Mouse (Mus musculus): ENCODE measurements around the gene Kcnk13. TPM values are rescaled to one million over a fixed set of nuclear protein-coding genes. Genes with fewer than 3 reads are reported as not detected.

Kcnk13 gene
- polyA plus RNA-seq, 1 experiment = 3.0 TPM

GRCm38 (mm10) chr12:99979541-99979940, 15.2 kb downstream of the Kcnk13 start:
- TF ChIP-seq CTCF (IDR thresholded peaks at IDR 0.05; ENCODE audit: insufficient read depth, low read length) (no peak), POLR2A (IDR thresholded peaks at IDR 0.05; ENCODE audit: borderline replicate concordance, extremely low read depth, low read depth, low read length) (no peak)
- Histone ChIP-seq H3K4me1 (ENCODE audit: control insufficient read depth, insufficient read depth, low read length) (no peaks in the 10 kb centered on the region), H3K4me3 (replicated peaks; ENCODE audit: extremely low read depth, low read depth, low read length) (no peak overlapping the region)
- no peak for DNase-seq
- WGBS = 52% methylated on average over 4 of the region's 4 CpGs

DNA sequence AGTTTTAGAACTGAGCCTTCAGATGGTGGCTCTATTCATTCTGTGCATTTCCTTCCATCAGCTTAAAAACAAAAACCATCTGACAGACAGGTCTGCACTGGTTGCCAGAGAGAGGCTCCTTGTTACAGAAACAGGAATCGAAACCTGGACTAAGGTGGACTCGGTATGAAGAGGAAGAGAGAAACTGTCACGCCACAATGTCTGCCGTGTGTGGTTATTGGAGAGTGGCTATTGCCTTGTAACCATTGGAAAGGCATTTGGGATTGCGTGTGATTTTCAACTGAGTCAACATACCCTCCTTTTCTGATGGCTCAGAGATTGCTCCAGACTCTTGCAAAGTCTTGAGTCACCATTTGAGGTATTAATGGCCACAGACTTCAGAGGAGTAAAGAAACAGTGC, 22.5 kb downstream of the Kcnk13 start:
- Histone ChIP-seq H3K4me3 (replicated peaks; ENCODE audit: extremely low read depth, low read depth, low read length) (no peak overlapping the region), H3K4me1 (ENCODE audit: control insufficient read depth, insufficient read depth, low read length) (no peaks in the 10 kb centered on the region)
- TF ChIP-seq POLR2A (IDR thresholded peaks at IDR 0.05; ENCODE audit: borderline replicate concordance, extremely low read depth, low read depth, low read length) (no peak), CTCF (IDR thresholded peaks at IDR 0.05; ENCODE audit: insufficient read depth, low read length) (no peak)
- no peak for DNase-seq
- 84% methylated on average over 5 of the region's 5 CpGs for WGBS

- WGBS = 55% methylated on average over 2 of the region's 2 CpGs
- no peaks in the 10 kb centered on the region for H3K4me1 ChIP-seq (ENCODE audit: control insufficient read depth, insufficient read depth, low read length)
- no peak overlapping the region for H3K4me3 ChIP-seq (replicated peaks; ENCODE audit: extremely low read depth, low read depth, low read length)
- DNase-seq = no peak
- TF ChIP-seq CTCF (IDR thresholded peaks at IDR 0.05; ENCODE audit: insufficient read depth, low read length) (no peak), POLR2A (IDR thresholded peaks at IDR 0.05; ENCODE audit: borderline replicate concordance, extremely low read depth, low read depth, low read length) (no peak)
Observed at GRCm38 (mm10) chr12:99988144-99988543, 23.8 kb downstream of the Kcnk13 start.

DNA sequence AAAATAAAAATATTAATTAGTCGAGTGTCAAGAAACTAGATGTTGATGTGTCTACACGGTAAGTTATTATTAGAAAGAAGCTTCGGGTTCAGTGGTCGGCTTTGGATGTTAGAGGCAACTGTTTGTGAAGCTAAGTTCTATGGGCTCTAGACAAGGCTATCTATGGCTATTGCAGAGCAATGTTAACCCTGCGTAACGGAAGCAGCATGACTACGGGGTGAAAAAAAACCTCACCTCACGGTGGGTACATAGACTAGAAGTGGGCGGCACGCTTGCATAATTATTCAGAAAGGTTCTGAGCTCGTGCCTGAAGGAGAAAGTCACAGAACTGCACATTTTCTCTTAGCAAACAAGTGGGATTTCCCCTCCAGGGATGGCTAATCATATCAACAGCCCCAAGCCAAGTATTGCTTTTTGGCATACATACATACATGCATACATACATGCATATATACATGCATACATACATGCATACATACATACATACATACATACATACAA, 28.1 kb downstream of the Kcnk13 start:
- 87% methylated on average over 11 of the region's 11 CpGs for WGBS
- no peaks in the 10 kb centered on the region for H3K4me1 ChIP-seq (ENCODE audit: control insufficient read depth, insufficient read depth, low read length)
- H3K4me3 ChIP-seq (replicated peaks; ENCODE audit: extremely low read depth, low read depth, low read length) = no peak overlapping the region
- TF ChIP-seq POLR2A (IDR thresholded peaks at IDR 0.05; ENCODE audit: borderline replicate concordance, extremely low read depth, low read depth, low read length) (no peak), CTCF (IDR thresholded peaks at IDR 0.05; ENCODE audit: insufficient read depth, low read length) (no peak)
- no peak for DNase-seq

GRCm38 (mm10) chr12:99993146-99993890, 29.0 kb downstream of the Kcnk13 start:
- 73% methylated on average over 10 of the region's 10 CpGs for WGBS
- TF ChIP-seq POLR2A (IDR thresholded peaks at IDR 0.05; ENCODE audit: borderline replicate concordance, extremely low read depth, low read depth, low read length) = no peak
- no peak for TF ChIP-seq CTCF (IDR thresholded peaks at IDR 0.05; ENCODE audit: insufficient read depth, low read length)
- no peak for DNase-seq
- Histone ChIP-seq H3K4me1 (ENCODE audit: control insufficient read depth, insufficient read depth, low read length) (no peaks in the 10 kb centered on the region), H3K4me3 (replicated peaks; ENCODE audit: extremely low read depth, low read depth, low read length) (no peak overlapping the region)

DNA sequence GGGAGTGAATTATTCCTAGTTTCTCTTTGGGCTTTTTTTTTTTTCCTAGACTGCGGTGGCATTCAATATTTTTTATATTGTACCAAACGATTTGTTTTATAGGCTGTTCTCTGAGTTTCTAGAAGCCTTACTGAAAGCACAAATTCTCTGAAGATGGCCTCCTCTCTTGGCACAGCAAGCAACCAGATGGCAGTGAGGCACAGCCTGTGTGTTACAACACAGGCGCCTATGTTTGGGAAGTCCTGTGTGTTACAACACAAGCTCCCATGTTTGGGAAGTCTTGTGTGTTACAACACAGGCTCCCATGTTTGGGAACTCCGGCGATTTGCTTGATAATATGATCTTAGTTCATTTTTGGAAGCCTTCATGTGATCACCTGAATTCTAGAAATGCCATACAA, 31.7 kb downstream of the Kcnk13 start:
- H3K4me3 ChIP-seq (replicated peaks; ENCODE audit: extremely low read depth, low read depth, low read length) = no peak overlapping the region
- H3K4me1 ChIP-seq (ENCODE audit: control insufficient read depth, insufficient read depth, low read length) = no peaks in the 10 kb centered on the region
- TF ChIP-seq POLR2A (IDR thresholded peaks at IDR 0.05; ENCODE audit: borderline replicate concordance, extremely low read depth, low read depth, low read length) (no peak), CTCF (IDR thresholded peaks at IDR 0.05; ENCODE audit: insufficient read depth, low read length) (no peak)
- 80% methylated on average over 5 of the region's 5 CpGs for WGBS
- DNase-seq = no peak

GRCm38 (mm10) chr12:99999726-100000125, 35.4 kb downstream of the Kcnk13 start:
- Histone ChIP-seq H3K4me1 (ENCODE audit: control insufficient read depth, insufficient read depth, low read length) (no peaks in the 10 kb centered on the region), H3K4me3 (replicated peaks; ENCODE audit: extremely low read depth, low read depth, low read length) (no peak overlapping the region)
- no peak for DNase-seq
- no peak for TF ChIP-seq POLR2A (IDR thresholded peaks at IDR 0.05; ENCODE audit: borderline replicate concordance, extremely low read depth, low read depth, low read length)
- no peak for TF ChIP-seq CTCF (IDR thresholded peaks at IDR 0.05; ENCODE audit: insufficient read depth, low read length)
- WGBS = 71% methylated on average over 5 of the region's 5 CpGs

GRCm38 (mm10) chr12:100000381-100000780, 36.1 kb downstream of the Kcnk13 start:
- TF ChIP-seq POLR2A (IDR thresholded peaks at IDR 0.05; ENCODE audit: borderline replicate concordance, extremely low read depth, low read depth, low read length) (no peak), CTCF (IDR thresholded peaks at IDR 0.05; ENCODE audit: insufficient read depth, low read length) (no peak)
- H3K4me1 ChIP-seq (ENCODE audit: control insufficient read depth, insufficient read depth, low read length) = no peaks in the 10 kb centered on the region
- no peak for DNase-seq
- 80% methylated on average over 7 of the region's 7 CpGs for WGBS
- H3K4me3 ChIP-seq (replicated peaks; ENCODE audit: extremely low read depth, low read depth, low read length) = no peak overlapping the region

- no peak for TF ChIP-seq POLR2A (IDR thresholded peaks at IDR 0.05; ENCODE audit: borderline replicate concordance, extremely low read depth, low read depth, low read length)
- no peak for TF ChIP-seq CTCF (IDR thresholded peaks at IDR 0.05; ENCODE audit: insufficient read depth, low read length)
- Histone ChIP-seq H3K4me1 (ENCODE audit: control insufficient read depth, insufficient read depth, low read length) (no peaks in the 10 kb centered on the region), H3K4me3 (replicated peaks; ENCODE audit: extremely low read depth, low read depth, low read length) (no peak overlapping the region)
- 70% methylated on average over 3 of the region's 3 CpGs for WGBS
- no peak for DNase-seq
Observed at GRCm38 (mm10) chr12:100001246-100001645, 36.9 kb downstream of the Kcnk13 start.

GRCm38 (mm10) chr12:100001910-100002309, 37.6 kb downstream of the Kcnk13 start:
- H3K4me3 ChIP-seq (replicated peaks; ENCODE audit: extremely low read depth, low read depth, low read length) = no peak overlapping the region
- peak; percentile 13 for DNase-seq
- 58% methylated on average over 3 of the region's 3 CpGs for WGBS
- TF ChIP-seq POLR2A (IDR thresholded peaks at IDR 0.05; ENCODE audit: borderline replicate concordance, extremely low read depth, low read depth, low read length) (no peak), CTCF (IDR thresholded peaks at IDR 0.05; ENCODE audit: insufficient read depth, low read length) (no peak)
- H3K4me1 ChIP-seq (ENCODE audit: control insufficient read depth, insufficient read depth, low read length) = no peaks in the 10 kb centered on the region
